Mouse (Mus musculus) CH12.LX (cell line): Measurements from ENCODE around the gene Ltf. TPM values are rescaled to one million over a fixed set of nuclear protein-coding genes. Genes with fewer than 3 reads are reported as not detected.

Experiments used
- DNase-seq: peaks from one replicate; pipeline ENCODE4 v3.0.0-alpha.2; 2013; ENCODE audit errors: extremely low read depth
- H3K27ac ChIP-seq: 2 replicates; pipeline ENCODE4 v1.5.1; 2012; ENCODE audit warnings: low read depth, mild to moderate bottlenecking, control low read depth, moderate library complexity; ENCODE audit not compliant: insufficient read depth
- H3K27me3 ChIP-seq: replicated peaks from 2 replicates; pipeline ENCODE3; 2012; ENCODE audit warnings: inconsistent platforms
- H3K36me3 ChIP-seq, 2 experiments: replicated peaks in 1 of 2; 2 replicates each; pipeline versions ENCODE3 to v1.6.1; 2012; ENCODE audit warnings: inconsistent platforms in 1 of 2, low read length in 1 of 2, mild to moderate bottlenecking in 1 of 2, mixed read lengths in 1 of 2, moderate library complexity in 1 of 2; ENCODE audit not compliant: control insufficient read depth in 1 of 2, insufficient read depth in 1 of 2
- H3K4me1 ChIP-seq, 2 experiments: 2 replicates each; pipeline ENCODE4 v1.6.1; 2012; ENCODE audit warnings: inconsistent platforms in 1 of 2, moderate library complexity in 1 of 2; ENCODE audit not compliant: insufficient read depth in 2 of 2, control insufficient read depth in 1 of 2
- H3K4me2 ChIP-seq: 2 replicates; pipeline ENCODE4 v1.6.1; 2012; ENCODE audit warnings: low read depth, mild to moderate bottlenecking, control low read depth; ENCODE audit not compliant: poor library complexity, insufficient read depth, severe bottlenecking
- H3K4me3 ChIP-seq, 3 experiments: fragments of 150-350 bp in 1 of 3; sonication (generic) in 1 of 3; replicated peaks in 1 of 3; 2 replicates each; pipeline versions ENCODE3 to v1.5.1; 2011 to 2012; ENCODE audit warnings: low read depth in 2 of 3, low read length in 2 of 3, mild to moderate bottlenecking in 2 of 3, moderate library complexity in 2 of 3, control low read depth in 1 of 3, improper control_type of control experiment in 1 of 3, inconsistent platforms in 1 of 3, mixed read lengths in 1 of 3; ENCODE audit not compliant: poor library complexity in 1 of 3
- H3K79me2 ChIP-seq: replicated peaks from 2 replicates; pipeline ENCODE4 v1.6.1; 2012; ENCODE audit warnings: mild to moderate bottlenecking, moderate library complexity; ENCODE audit not compliant: control insufficient read depth, poor library complexity, insufficient read depth, severe bottlenecking; ENCODE audit errors: extremely low read depth
- H3K9ac ChIP-seq: 2 replicates; pipeline ENCODE4 v1.6.1; 2012; ENCODE audit warnings: low read depth, mild to moderate bottlenecking, control low read depth, moderate library complexity; ENCODE audit not compliant: insufficient read depth
- H3K9me3 ChIP-seq: replicated peaks from 2 replicates; pipeline ENCODE3; 2012; ENCODE audit warnings: low read length, inconsistent platforms, mixed read lengths
- ELF1 ChIP-seq: IDR thresholded peaks from 2 replicates; pipeline ENCODE4 v1.6.1; 2014; ENCODE audit warnings: low read depth, mild to moderate bottlenecking, inconsistent platforms, low read length, improper control_type of control experiment
- EP300 ChIP-seq: IDR thresholded peaks from 2 replicates; pipeline ENCODE4 v1.6.1; 2011; ENCODE audit warnings: low read length, improper control_type of control experiment
- ETS1 ChIP-seq: conservative IDR thresholded peaks from 2 replicates; pipeline ENCODE4 v1.6.1; 2012; ENCODE audit warnings: low read depth, mild to moderate bottlenecking, inconsistent platforms, low read length, improper control_type of control experiment, moderate library complexity
- GABPA ChIP-seq: IDR thresholded peaks from 2 replicates; pipeline ENCODE4 v1.6.1; 2012; ENCODE audit warnings: low read depth, low read length, improper control_type of control experiment, inconsistent platforms; ENCODE audit not compliant: insufficient replicate concordance
- HCFC1 ChIP-seq: IDR thresholded peaks from 2 replicates; pipeline ENCODE4 v1.6.1; 2012; ENCODE audit warnings: low read depth, mild to moderate bottlenecking, inconsistent platforms, low read length, improper control_type of control experiment
- MAFK ChIP-seq: IDR thresholded peaks from 2 replicates; pipeline ENCODE4 v1.6.1; 2011; ENCODE audit warnings: low read length, improper control_type of control experiment; ENCODE audit not compliant: insufficient replicate concordance
- MXI1 ChIP-seq: IDR thresholded peaks from 2 replicates; pipeline ENCODE4 v1.6.1; 2011; ENCODE audit warnings: mild to moderate bottlenecking, low read depth, low read length, improper control_type of control experiment
- NELFE ChIP-seq: IDR thresholded peaks from 2 replicates; pipeline ENCODE4 v1.6.1; 2011; ENCODE audit warnings: low read depth, low read length, improper control_type of control experiment
- NRF1 ChIP-seq: IDR thresholded peaks from 2 replicates; pipeline ENCODE4 v1.6.1; 2014; ENCODE audit warnings: low read depth, mild to moderate bottlenecking, inconsistent platforms, low read length, improper control_type of control experiment, moderate library complexity
- PAX5 ChIP-seq: IDR thresholded peaks from 2 replicates; pipeline ENCODE4 v1.6.1; 2012; ENCODE audit warnings: low read length, inconsistent platforms, mixed read lengths
- POLR2A ChIP-seq: IDR thresholded peaks from 2 replicates; pipeline ENCODE4 v1.6.1; 2011; ENCODE audit warnings: low read depth, mild to moderate bottlenecking, improper control_type of control experiment, low read length
- RAD21 ChIP-seq: IDR thresholded peaks from 2 replicates; pipeline ENCODE4 v1.6.1; 2011; ENCODE audit warnings: low read depth, mild to moderate bottlenecking, low read length, improper control_type of control experiment, moderate library complexity
- RCOR1 ChIP-seq: conservative IDR thresholded peaks from 2 replicates; pipeline ENCODE4 v1.6.1; 2012; ENCODE audit warnings: low read depth, mild to moderate bottlenecking, inconsistent platforms, low read length, improper control_type of control experiment
- SMC3 ChIP-seq: IDR thresholded peaks from 2 replicates; pipeline ENCODE4 v1.6.1; 2011; ENCODE audit warnings: low read depth, low read length, improper control_type of control experiment
- ZMIZ1 ChIP-seq: IDR thresholded peaks from 2 replicates; pipeline ENCODE4 v1.6.1; 2012; ENCODE audit warnings: low read depth, mild to moderate bottlenecking, inconsistent platforms, low read length, improper control_type of control experiment
- dilution Hi-C: fragments of 300-500 bp; cut with MboI; formaldehyde crosslinking; loops from 2 replicates; pipeline ENCODE4 v1.14.3; 2020; ENCODE audit warnings: low sequenced_read_pairs; ENCODE audit not compliant: extremely low pct_unique_long_range_greater_than_20kb, extremely low pct_ligation_motif_present
- in situ Hi-C: fragments of 300-500 bp; cut with MboI; formaldehyde crosslinking; loops from 3 replicates; pipeline ENCODE4 v1.14.3; 2019; ENCODE audit warnings: low sequenced_read_pairs, low pct_ligation_motif_present, low pct_unique_long_range_greater_than_20kb, mixed read lengths
- polyA plus RNA-seq: library from polyadenylated mRNA; unstranded; fragments of >175 nt; gene quantifications from 2 replicates; pipeline ENCODE4 v1.2.1, GENCODE M21; 2012; ENCODE audit warnings: low read depth; ENCODE audit not compliant: insufficient read length
- total RNA-seq, 2 experiments: library from RNA; depleted of rRNA; stranded (reverse); fragments of 300-350 nt in 1 of 2; fragments of >200 nt in 1 of 2; gene quantifications; 2 replicates each; pipeline ENCODE4 v1.2.3; 2012 to 2014

Gene Ltf
- total and polyA plus RNA-seq, 3 experiments: 0.08 TPM; not detected in 2

DNA sequence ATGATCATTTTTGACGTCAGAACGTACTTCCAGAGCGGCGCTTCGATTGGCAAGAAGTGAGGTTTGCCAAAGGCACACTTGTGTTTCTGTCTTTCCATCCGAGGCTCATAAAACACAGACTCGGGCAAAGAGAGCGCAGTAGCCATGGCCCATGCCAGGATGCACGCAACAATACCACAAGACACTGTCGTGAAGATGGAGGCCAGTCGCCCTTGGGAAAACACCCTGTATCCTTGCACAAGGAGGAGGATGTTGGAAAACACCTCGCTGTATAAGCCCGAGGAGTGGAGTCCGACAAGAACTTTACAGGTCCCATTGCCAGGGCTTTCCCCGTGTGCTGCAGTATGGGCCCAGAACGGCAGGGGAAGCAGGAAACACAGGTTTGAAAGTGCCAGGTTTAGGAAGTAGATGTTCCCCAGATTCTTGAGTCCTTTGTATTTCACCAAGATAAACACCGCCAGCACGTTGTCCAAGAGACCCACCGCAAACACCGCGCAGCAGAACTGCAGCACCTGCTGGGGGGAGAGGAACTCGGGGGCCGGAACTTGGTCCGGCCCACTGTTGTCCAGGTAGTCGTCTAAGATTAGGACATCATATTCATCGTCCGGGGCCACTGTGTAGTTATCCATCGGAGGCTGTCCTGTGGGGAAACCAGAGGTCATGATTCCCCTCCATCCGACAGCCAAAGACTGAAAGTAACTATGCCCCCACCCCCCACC, 36.9 kb downstream of the Ltf start:
- H3K27me3 ChIP-seq: no peaks in the 10 kb centered on the region
- peaks cover 21 to 38% of the 10 kb centered on the region in 2 experiments for H3K4me1 ChIP-seq
- no peak for DNase-seq
- H3K27ac ChIP-seq: peak overlapping the region; percentile 63; the same call in 1 of the 2 replicates
- H3K9ac ChIP-seq: peak overlapping the region; percentile 61
- no peaks in the 10 kb centered on the region for H3K9me3 ChIP-seq
- in situ Hi-C loops (no loop called here), dilution Hi-C loops (no loop called here)
- peak overlapping the region; percentile 61 to 65 (median 62) for H3K4me3 ChIP-seq
- TF ChIP-seq ETS1: no peak
- TF ChIP-seq ELF1: no peak
- TF ChIP-seq NELFE: no peak
- peak; percentile 34; the same call in 1 of the 2 replicates for TF ChIP-seq POLR2A
- no peak for TF ChIP-seq NRF1
- H3K4me2 ChIP-seq: peak overlapping the region; percentile 81
- H3K79me2 ChIP-seq: no peaks in the 10 kb centered on the region
- H3K36me3 ChIP-seq: peaks cover 7 to 20% of the 10 kb centered on the region in 2 experiments

DNA sequence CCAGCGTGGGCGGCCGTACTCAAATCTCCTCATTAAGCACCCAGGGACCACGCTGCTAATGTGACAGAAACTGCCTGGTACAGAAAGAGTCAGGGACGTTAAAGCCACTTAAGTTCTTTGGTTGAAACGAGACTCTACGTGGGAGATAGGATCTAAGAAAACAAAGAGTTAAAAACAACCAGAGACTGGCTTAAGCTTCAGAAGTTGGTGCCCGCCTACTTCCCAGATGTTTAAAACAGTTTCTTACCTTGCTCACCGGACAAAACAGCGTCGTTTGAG, 37.4 kb downstream of the Ltf start:
- Histone ChIP-seq H3K36me3 (peaks cover 7 to 20% of the 10 kb centered on the region in 2 experiments), H3K27ac (peak overlapping the region; percentile 63; the same call in 1 of the 2 replicates), H3K9ac (peak overlapping the region; percentile 61), H3K4me2 (peak overlapping the region; percentile 81), H3K79me2 (no peaks in the 10 kb centered on the region), H3K4me1 (peaks cover 21 to 38% of the 10 kb centered on the region in 2 experiments), H3K27me3 (no peaks in the 10 kb centered on the region), H3K4me3 (peak overlapping the region; percentile 61 to 65 (median 62)), H3K9me3 (no peaks in the 10 kb centered on the region)
- no peak for TF ChIP-seq MAFK
- TF ChIP-seq PAX5: no peak
- peak; percentile 6; the same call in 1 of the 2 replicates for TF ChIP-seq MXI1
- no peak for TF ChIP-seq EP300
- no peak for TF ChIP-seq GABPA
- no peak; the same call in 1 of the 2 replicates for TF ChIP-seq ZMIZ1
- no peak for TF ChIP-seq RAD21
- no peak; the same call in 1 of the 2 replicates for TF ChIP-seq RCOR1
- TF ChIP-seq HCFC1: 0 out of 2 replicates have a peak, but pooled peaks have one; percentile 12
- TF ChIP-seq POLR2A: no peak
- no peak for TF ChIP-seq SMC3
- no peak for TF ChIP-seq NRF1
- dilution Hi-C loops (no loop called here), in situ Hi-C loops (no loop called here)
- no peak for DNase-seq
